Mouse (Mus musculus) splenic B cell, adult 2 months (primary cell): ENCODE measurements around the gene Pheta1.

ENCODE experiments used
- DNase-seq: peaks from one replicate; pipeline ENCODE4 v3.0.0-alpha.2; 2011; ENCODE audit warnings: low read depth, low spot score
- H3K27me3 ChIP-seq: 2 replicates; pipeline ENCODE4 v1.6.1; 2012; ENCODE audit warnings: mild to moderate bottlenecking, low read length, moderate library complexity, mixed read lengths; ENCODE audit not compliant: control insufficient read depth, poor library complexity, insufficient read depth, severe bottlenecking
- H3K36me3 ChIP-seq: 2 replicates; pipeline ENCODE4 v1.6.1; 2012; ENCODE audit warnings: mild to moderate bottlenecking, low read length, moderate library complexity, mixed read lengths; ENCODE audit not compliant: control insufficient read depth, poor library complexity, insufficient read depth, severe bottlenecking

The Pheta1 gene

DNA sequence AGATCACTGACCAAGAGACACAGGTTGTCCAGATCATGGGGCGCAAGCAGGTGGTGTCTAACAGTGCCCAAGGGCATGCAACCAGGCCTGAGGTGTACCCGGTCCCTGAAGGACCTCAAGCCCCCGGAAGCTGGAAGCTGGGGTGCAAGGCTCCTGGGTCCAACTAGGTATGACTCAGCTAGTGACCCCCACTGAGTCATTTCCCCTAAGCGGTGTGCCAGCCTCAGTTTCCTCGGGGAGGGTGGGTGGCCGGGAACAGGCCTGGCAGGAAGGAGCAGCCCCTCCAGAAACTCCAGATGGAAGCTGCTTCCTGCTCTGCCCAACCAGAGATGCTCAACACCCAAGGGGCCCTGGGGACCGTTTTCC lies 14.6 kb upstream of the Pheta1 start:
- no peak for DNase-seq
- no peaks in the 10 kb centered on the region; the same call in 1 of the 2 replicates for H3K36me3 ChIP-seq
- H3K27me3 ChIP-seq = no peaks in the 10 kb centered on the region

DNA sequence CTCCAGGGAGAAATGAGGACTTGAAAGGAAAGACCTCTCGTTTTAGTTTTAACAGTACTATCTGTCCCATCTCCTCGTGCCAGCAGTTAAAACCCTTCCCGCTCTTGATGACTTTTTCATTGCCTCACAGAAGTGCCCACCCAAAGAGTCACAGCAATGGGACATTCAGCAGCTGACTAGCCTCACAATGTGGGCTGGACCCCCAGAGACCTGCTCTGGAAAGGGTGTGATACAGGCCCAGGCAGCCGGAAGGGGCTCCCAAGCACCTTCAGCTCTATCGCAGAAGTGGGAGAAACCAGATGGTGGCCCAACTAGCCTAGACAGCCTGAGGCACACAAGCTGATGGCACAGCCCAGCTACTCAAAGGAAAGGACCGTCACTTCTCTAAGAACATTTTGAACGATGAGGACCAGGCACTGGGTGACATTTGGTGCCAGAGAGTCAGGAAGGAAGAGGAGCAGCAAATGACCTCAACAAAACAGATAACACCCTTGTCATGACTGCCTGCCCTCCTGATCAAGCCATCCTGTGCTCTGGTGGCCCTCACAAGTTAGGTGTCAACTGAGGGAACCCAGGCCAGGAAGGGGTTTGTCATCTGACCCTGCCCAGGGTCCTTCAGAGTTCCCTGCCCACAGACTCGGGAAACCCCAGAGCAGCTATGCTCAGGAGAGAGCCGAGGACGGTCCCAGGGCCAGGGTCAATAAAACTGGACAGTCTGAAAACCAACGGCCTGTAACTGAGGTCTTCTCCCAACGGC lies 13.6 kb upstream of the Pheta1 start:
- Histone ChIP-seq H3K36me3 (no peaks in the 10 kb centered on the region), H3K27me3 (no peaks in the 10 kb centered on the region)
- DNase-seq = peak; percentile 43

DNA sequence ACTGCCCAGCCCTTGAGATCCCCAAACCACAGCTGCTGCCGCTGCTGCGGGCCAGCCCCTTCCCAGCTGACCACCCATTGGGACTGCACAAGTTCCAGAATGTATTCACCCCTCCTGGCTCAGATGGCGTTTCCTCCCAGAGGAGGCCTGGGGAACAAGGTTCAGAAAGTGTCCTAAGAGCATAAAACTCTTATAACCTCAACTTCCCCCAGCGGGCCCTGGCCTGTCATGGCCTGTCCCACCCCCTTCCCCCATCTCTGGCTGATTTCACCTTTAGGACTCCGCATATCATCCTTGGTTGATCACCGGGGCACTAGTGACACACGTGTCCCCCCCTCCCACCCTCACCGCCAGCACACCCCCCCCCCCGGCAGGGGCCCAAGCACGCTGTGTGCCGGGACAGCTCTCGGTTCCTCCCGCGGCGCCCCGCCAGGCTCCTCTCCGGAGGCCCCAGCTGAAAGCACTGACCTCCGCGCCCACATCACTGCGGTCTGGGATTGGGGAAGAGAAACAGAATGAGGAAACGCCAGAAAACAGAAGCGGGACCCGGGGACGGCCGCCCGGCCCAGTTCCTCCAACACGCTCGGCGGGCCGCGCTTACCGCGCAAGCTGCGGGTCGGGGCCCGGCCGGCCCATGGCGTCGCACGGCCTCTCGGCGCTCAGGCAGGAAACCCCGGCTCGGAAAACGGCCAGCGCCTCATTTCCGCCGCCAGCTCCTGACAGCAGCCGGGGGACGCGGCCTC lies 12.7 kb upstream of the Pheta1 start:
- Histone ChIP-seq H3K27me3 (no peaks in the 10 kb centered on the region), H3K36me3 (no peaks in the 10 kb centered on the region)
- DNase-seq = peak; percentile 93

DNA sequence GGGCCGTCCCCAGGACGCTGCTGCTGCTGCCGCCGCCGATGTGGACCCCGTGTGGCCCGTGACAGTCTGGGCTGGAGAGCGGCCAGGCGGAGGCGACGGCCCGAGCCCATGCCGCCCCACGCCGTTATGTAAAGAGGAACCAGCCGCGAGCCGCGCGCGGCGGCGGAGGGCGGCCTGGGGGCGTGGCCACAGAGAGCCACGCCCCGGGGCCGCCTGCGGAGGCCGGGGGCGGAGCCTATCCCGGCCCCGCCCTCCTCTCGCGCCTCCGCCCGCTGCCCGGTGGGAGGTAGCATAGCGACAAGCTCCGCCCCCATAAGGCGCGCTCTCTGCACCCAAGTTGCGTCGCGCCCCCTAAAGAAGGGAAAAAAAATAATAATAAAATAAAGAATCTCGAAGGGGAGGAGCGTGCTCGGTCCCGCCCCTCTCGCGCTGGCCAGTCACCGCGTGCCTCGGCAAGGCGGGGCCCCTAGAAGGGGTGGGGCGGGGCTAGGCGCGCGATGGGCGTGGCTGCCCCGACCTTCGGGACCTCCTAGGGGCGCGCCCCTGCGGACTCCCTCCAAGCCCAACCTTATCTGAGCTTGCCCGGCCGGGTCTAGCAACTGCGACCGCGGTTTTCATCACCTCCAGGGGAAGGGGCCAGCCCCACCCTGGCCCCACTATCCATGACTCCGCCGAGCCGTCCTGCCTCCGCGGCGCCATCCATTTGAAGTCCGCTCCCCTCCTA lies 11.9 kb upstream of the Pheta1 start:
- no peaks in the 10 kb centered on the region for H3K27me3 ChIP-seq
- peak; percentile 98 for DNase-seq
- H3K36me3 ChIP-seq = no peaks in the 10 kb centered on the region

DNA sequence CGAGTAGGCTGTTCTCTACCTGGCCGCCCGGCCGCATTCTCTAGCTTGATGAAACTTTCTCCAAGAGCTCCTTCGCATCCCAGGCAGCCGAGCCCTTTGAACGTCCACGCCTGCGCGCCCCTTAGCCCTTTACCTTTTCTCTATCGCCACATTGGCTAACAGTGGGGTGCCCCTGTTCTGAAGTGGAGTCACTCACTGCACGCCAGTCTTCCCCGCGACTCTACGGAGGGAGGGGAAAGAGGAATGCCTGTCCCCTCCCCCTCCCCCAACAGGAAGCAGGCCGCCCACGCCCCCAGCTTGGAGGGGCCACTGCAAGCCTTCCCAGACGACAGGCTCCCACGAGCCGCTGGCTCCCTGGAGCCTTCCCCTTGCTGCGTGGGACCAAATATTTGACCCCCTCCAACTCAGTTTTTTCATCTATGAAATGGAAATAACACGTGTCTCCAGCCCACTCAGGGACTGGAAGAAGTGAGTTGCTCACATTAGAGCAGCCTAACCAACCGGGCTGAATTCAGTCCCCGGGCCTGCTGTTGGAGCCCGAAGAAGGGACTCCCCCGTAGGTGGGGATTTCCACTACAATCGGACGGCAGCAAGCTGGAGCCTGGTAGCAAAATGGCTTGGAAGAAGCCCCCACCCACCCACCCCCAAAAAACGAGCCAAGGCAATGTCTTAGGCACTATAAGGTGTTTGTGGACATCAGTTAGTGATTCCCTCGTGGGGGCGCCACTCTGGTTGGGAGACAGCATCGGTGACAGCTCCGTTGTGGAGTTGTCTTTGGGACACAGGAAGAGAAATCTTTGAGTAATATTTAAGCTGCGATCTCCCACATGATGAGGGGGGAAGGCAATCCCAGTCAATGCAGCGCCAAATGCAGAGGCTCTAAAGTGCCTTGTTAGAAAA lies 11.1 kb upstream of the Pheta1 start, which contains the start of gene Sh2b3:
Sh2b3 (minus strand) TSS at position 206 of the 900 bp plus-strand sequence.
- Histone ChIP-seq H3K27me3 (no peaks in the 10 kb centered on the region), H3K36me3 (no peaks in the 10 kb centered on the region)
- peak; percentile 69 for DNase-seq

DNA sequence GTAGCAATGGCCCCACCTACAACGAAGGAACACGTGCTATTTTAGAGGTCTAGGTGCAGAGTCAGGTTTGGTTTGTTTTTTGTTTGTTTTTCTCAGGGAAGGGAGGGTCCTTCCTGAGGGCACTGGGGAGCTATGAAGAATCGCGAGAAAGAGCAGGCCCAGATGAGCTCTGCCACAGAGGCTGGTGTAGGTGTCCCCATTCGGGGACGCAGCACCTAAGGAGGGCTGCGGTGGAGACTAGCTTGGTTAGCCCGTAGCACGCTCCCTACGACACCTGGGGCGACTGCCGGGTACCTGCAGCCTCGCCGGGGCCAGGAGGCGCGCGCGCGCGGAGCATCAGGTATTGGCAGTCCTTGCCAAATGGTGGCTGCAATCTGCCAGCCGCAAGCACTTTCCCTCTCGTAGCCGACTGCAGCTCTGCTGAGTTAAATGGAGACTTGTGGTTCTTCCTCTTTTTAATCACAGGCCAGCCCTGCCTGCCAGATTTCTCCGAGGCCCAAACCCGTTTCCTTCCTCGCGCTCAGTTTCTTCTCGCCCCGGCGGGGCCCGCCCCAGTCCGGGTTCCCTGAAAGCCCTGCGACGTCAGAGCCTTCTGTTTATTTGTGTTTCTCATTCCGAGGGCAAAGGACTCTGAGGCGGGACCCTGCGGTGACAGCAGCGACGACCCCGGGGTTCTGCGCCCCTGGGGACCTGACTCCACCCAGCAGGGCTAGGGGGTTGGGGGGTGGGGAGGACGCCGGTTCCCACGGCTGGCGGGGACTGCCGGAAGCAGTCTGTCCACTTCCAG lies 10.2 kb upstream of the Pheta1 start:
- Histone ChIP-seq H3K36me3 (no peaks in the 10 kb centered on the region), H3K27me3 (no peaks in the 10 kb centered on the region)
- DNase-seq = peak; percentile 86

DNA sequence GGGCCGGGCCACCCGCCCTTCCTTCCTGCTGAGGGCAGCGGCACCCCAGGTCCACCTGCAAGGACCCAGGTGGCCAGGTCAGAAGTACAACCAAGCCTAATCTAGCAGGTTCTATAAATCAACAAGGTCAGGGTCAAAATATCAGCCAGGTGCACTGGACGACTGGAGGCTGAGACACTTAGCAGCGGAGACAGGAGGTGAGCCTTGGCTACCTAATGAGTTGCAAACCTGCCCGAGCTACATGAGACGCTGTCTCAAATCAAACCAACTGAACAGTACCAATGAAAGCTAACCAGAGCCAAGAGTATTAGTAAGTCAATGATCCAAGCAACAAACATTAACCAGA lies 9.7 kb upstream of the Pheta1 start:
- no peak for DNase-seq

DNA sequence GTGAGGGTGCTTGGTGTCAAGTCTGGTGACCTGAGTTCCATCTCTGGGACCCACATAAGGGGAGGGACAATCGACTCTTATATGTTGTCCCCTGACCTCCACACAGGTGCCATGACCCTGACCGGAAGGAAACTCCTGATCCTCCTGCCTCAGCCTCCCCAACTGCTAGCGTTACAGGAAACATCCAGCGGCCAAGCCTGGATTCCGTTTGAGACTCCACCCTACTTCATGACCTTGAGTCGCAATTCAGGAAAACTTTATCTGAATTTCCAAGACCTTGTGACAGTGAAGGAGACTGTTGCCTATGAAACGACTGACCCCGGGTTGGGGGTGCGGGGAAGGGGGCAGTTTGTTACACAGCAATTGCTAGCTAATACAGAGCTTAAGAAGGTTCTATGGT lies 7.3 kb upstream of the Pheta1 start:
- DNase-seq = no peak
- H3K36me3 ChIP-seq = no peaks in the 10 kb centered on the region
- H3K27me3 ChIP-seq = no peaks in the 10 kb centered on the region

More for the DNA sequence above, 9.7 kb upstream of the Pheta1 start:
- no peaks in the 10 kb centered on the region for H3K27me3 ChIP-seq
- H3K36me3 ChIP-seq = no peaks in the 10 kb centered on the region

DNA sequence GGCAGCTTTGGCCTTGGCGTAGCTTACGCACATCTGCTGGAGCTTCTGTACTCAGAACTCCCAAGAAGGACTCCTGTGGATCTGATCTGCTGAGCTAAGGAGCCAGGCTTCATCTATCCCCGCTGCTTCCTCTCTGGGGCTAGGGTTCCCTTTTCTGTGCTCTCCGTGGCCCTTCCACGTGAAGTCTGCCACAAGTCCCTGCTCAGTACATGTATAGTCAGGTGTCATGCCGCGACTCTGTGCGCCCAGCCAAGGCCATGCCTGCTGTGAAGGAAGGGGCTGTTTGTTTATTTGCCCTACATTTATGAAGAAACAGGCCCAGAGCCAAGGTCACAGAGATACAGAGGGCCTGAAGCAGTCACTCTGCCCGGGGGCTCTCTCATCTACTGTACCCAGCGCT lies 6.8 kb upstream of the Pheta1 start:
- DNase-seq = peak; percentile 43
- no peaks in the 10 kb centered on the region for H3K36me3 ChIP-seq
- no peaks in the 10 kb centered on the region for H3K27me3 ChIP-seq

DNA sequence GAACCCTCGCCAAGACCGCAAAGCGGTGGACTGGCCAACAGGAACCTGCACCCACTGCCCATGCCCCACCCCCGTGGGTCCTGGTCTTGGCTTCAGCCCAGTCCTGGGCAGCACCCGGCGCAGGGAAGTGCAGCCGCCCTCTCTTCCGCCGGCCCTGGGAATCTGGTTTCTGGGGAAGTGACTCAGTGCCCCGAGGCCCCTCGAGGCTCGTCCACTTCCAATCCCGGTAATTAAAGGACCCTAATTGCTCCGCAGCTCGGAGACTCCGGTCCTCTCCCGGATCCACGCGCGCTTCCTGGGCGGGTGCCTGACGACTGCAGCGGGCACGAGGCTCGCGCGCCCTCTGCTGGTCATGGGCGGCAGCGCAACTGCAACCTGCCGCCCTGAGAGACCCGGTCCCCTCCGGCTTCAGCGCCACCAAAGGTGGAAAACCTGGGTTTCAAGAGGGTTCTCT lies 6.1 kb upstream of the Pheta1 start:
- H3K36me3 ChIP-seq = no peaks in the 10 kb centered on the region
- H3K27me3 ChIP-seq = no peaks in the 10 kb centered on the region
- peak; percentile 88 for DNase-seq

DNA sequence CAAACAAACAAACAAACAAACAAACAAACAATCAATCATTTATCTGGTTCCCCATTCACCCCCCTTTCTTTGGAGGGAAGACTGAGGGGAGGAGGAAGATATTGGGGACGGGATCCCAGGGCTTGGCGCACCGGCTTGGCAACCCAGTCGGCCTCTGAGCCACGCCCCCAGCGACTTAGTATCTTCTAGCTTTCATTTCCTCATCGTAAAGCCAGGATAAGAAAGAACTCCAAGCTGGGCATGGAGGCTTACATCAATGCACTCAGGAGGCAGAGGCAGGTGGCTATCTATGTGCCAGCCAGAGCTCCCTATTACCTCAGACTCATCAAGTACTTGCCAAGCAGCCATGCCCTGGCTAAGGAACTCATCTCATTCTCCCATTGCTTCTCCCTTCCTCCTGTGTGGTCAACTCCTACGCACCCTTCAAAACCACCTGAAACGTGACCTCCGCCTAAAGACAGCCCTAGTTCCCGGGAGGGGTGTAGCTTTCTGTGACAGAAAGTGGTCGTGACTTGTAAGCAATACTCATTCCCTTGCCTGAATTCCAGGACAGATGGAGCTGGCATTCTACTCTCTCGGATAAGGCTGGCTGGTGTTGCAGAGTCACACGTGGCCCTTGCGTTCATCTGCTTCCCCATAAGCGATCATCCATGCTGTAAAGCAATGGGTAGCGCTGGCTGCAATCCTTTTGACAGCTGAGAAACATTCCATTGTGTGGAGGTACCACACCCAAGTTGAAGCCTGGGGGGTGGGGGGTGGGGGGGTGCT lies 5.5 kb upstream of the Pheta1 start:
- Histone ChIP-seq H3K36me3 (no peaks in the 10 kb centered on the region), H3K27me3 (no peaks in the 10 kb centered on the region)
- no peak for DNase-seq

DNA sequence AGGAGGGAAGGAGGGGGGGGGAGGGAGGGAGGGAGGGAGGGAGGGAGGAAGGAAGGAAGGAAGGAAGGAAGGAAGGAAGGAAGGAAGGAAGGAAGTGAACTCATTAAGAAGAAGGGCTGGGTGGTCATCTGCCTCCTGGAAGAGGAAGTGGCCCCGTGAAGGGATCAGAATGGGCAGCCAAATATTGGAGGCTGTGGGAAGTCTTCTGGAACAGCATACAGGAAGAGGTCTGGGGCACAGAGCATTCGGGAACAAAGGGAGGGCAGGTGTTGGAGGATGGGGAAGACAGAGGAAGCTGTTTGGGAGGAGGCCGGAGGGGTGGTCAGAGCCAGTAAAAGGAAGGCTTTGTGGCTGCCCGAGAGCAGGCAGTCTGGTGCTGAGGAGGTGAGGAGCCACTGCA lies 3.4 kb upstream of the Pheta1 start:
- peak; percentile 39 for DNase-seq
- Histone ChIP-seq H3K36me3 (no peaks in the 10 kb centered on the region), H3K27me3 (no peaks in the 10 kb centered on the region)

DNA sequence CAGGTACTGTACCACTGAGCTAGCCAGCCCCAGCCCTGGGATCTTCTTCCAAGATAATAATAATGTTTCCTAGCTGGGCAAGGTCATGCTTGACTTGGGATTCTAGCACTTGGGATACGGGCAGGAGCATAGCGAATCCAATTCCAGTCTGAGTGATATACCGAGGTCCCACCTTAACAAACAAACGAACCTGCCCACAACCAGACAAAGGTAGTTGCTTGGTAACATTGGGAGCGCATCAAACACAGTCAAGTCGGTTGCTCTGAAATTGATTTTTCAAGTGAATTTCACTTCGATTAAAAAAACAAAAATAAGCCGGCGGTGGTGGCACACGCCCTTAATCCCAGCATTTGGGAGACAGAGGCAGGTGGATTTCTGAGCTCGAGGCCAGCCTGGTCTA lies 2.5 kb upstream of the Pheta1 start:
- Histone ChIP-seq H3K36me3 (no peaks in the 10 kb centered on the region), H3K27me3 (no peaks in the 10 kb centered on the region)
- no peak for DNase-seq
